Mouse (Mus musculus): ENCODE data around the gene Eps8. TPM values are rescaled to one million over a fixed set of nuclear protein-coding genes. Genes with fewer than 3 reads are reported as not detected.

Eps8 gene
- 22.5 and 23.0 TPM in 2 replicates for polyA plus RNA-seq (2012; rRNA removed)

GRCm38 (mm10) chr6:137654776-137655175, at the start of gene Eps8:
Eps8 (minus strand) TSS chr6:137654876.
- Histone ChIP-seq H3K27ac (ENCODE audit: insufficient read depth, low read length) (no peak within 1 kb of the TSS), H3K4me3 (ENCODE audit: insufficient read depth, low read length) (no peak within 1 kb of the TSS), H3K4me1 (ENCODE audit: control insufficient read depth, insufficient read depth, low read length) (no peaks in the 10 kb centered on the region)
- no peak for TF ChIP-seq POLR2A (IDR thresholded peaks at IDR 0.05; ENCODE audit: extremely low read depth, insufficient read depth, low read length)
- no peak for TF ChIP-seq CTCF (IDR thresholded peaks at IDR 0.05; ENCODE audit: extremely low read depth, insufficient read depth, low read length)

GRCm38 (mm10) chr6:137703431-137703830, 48.8 kb upstream of the Eps8 start:
- H3K4me1 ChIP-seq (ENCODE audit: control insufficient read depth, insufficient read depth, low read length), result no peaks in the 10 kb centered on the region
- no peak overlapping the region for H3K4me3 ChIP-seq (ENCODE audit: insufficient read depth, low read length)
- no peak for TF ChIP-seq CTCF (IDR thresholded peaks at IDR 0.05; ENCODE audit: extremely low read depth, insufficient read depth, low read length)
- no peak for TF ChIP-seq POLR2A (IDR thresholded peaks at IDR 0.05; ENCODE audit: extremely low read depth, insufficient read depth, low read length)
- H3K27ac ChIP-seq (ENCODE audit: insufficient read depth, low read length), result no peak overlapping the region

GRCm38 (mm10) chr6:137702918-137703317, 48.2 kb upstream of the Eps8 start:
- Histone ChIP-seq H3K4me1 (ENCODE audit: control insufficient read depth, insufficient read depth, low read length) (no peaks in the 10 kb centered on the region), H3K27ac (ENCODE audit: insufficient read depth, low read length) (no peak overlapping the region), H3K4me3 (ENCODE audit: insufficient read depth, low read length) (no peak overlapping the region)
- no peak for TF ChIP-seq CTCF (IDR thresholded peaks at IDR 0.05; ENCODE audit: extremely low read depth, insufficient read depth, low read length)
- TF ChIP-seq POLR2A (IDR thresholded peaks at IDR 0.05; ENCODE audit: extremely low read depth, insufficient read depth, low read length), result no peak

GRCm38 (mm10) chr6:137702186-137702585, 47.5 kb upstream of the Eps8 start:
- no peak overlapping the region for H3K4me3 ChIP-seq (ENCODE audit: insufficient read depth, low read length)
- H3K27ac ChIP-seq (ENCODE audit: insufficient read depth, low read length), result no peak overlapping the region
- H3K4me1 ChIP-seq (ENCODE audit: control insufficient read depth, insufficient read depth, low read length), result no peaks in the 10 kb centered on the region
- TF ChIP-seq CTCF (IDR thresholded peaks at IDR 0.05; ENCODE audit: extremely low read depth, insufficient read depth, low read length) (no peak), POLR2A (IDR thresholded peaks at IDR 0.05; ENCODE audit: extremely low read depth, insufficient read depth, low read length) (no peak)

- H3K4me3 ChIP-seq (ENCODE audit: insufficient read depth, low read length), result no peak overlapping the region
- no peak for TF ChIP-seq POLR2A (IDR thresholded peaks at IDR 0.05; ENCODE audit: extremely low read depth, insufficient read depth, low read length)
- no peak for TF ChIP-seq CTCF (IDR thresholded peaks at IDR 0.05; ENCODE audit: extremely low read depth, insufficient read depth, low read length)
These were observed 44.8 kb upstream of the Eps8 start for GRCm38 (mm10) chr6:137699434-137699833.

GRCm38 (mm10) chr6:137696445-137697204, 41.9 kb upstream of the Eps8 start:
- Histone ChIP-seq H3K4me1 (ENCODE audit: control insufficient read depth, insufficient read depth, low read length) (no peaks in the 10 kb centered on the region), H3K27ac (ENCODE audit: insufficient read depth, low read length) (no peak overlapping the region), H3K4me3 (ENCODE audit: insufficient read depth, low read length) (no peak overlapping the region)
- no peak for TF ChIP-seq POLR2A (IDR thresholded peaks at IDR 0.05; ENCODE audit: extremely low read depth, insufficient read depth, low read length)
- TF ChIP-seq CTCF (IDR thresholded peaks at IDR 0.05; ENCODE audit: extremely low read depth, insufficient read depth, low read length), result no peak

More at GRCm38 (mm10) chr6:137699434-137699833, 44.8 kb upstream of the Eps8 start:
- Histone ChIP-seq H3K27ac (ENCODE audit: insufficient read depth, low read length) (no peak overlapping the region), H3K4me1 (ENCODE audit: control insufficient read depth, insufficient read depth, low read length) (no peaks in the 10 kb centered on the region)

GRCm38 (mm10) chr6:137695046-137695445, 40.4 kb upstream of the Eps8 start:
- TF ChIP-seq CTCF (IDR thresholded peaks at IDR 0.05; ENCODE audit: extremely low read depth, insufficient read depth, low read length) (no peak), POLR2A (IDR thresholded peaks at IDR 0.05; ENCODE audit: extremely low read depth, insufficient read depth, low read length) (no peak)
- H3K4me1 ChIP-seq (ENCODE audit: control insufficient read depth, insufficient read depth, low read length), result no peaks in the 10 kb centered on the region
- H3K4me3 ChIP-seq (ENCODE audit: insufficient read depth, low read length), result no peak overlapping the region
- no peak overlapping the region for H3K27ac ChIP-seq (ENCODE audit: insufficient read depth, low read length)

- H3K4me1 ChIP-seq (ENCODE audit: control insufficient read depth, insufficient read depth, low read length), result no peaks in the 10 kb centered on the region
- TF ChIP-seq POLR2A (IDR thresholded peaks at IDR 0.05; ENCODE audit: extremely low read depth, insufficient read depth, low read length), result no peak
- no peak for TF ChIP-seq CTCF (IDR thresholded peaks at IDR 0.05; ENCODE audit: extremely low read depth, insufficient read depth, low read length)
- H3K4me3 ChIP-seq (ENCODE audit: insufficient read depth, low read length), result no peak overlapping the region
These were observed 39.6 kb upstream of the Eps8 start for GRCm38 (mm10) chr6:137694310-137694709.

GRCm38 (mm10) chr6:137690550-137691119, 36.0 kb upstream of the Eps8 start:
- Histone ChIP-seq H3K4me1 (ENCODE audit: control insufficient read depth, insufficient read depth, low read length) (no peaks in the 10 kb centered on the region), H3K4me3 (ENCODE audit: insufficient read depth, low read length) (no peak overlapping the region), H3K27ac (ENCODE audit: insufficient read depth, low read length) (no peak overlapping the region)
- no peak for TF ChIP-seq CTCF (IDR thresholded peaks at IDR 0.05; ENCODE audit: extremely low read depth, insufficient read depth, low read length)
- no peak for TF ChIP-seq POLR2A (IDR thresholded peaks at IDR 0.05; ENCODE audit: extremely low read depth, insufficient read depth, low read length)

More at GRCm38 (mm10) chr6:137694310-137694709, 39.6 kb upstream of the Eps8 start:
- no peak overlapping the region for H3K27ac ChIP-seq (ENCODE audit: insufficient read depth, low read length)

Measured in cortical plate, adult 2 months (tissue).